In genomic region chr1:172431836-172432586, GRCm38 (mm10) we compare ENCODE assay signal across 8 mouse cellular contexts. TPM values are rescaled to one million over a fixed set of nuclear protein-coding genes. Genes with fewer than 3 reads are reported as not detected.
A peak's percentile ranks its signal among the peaks of the same experiment; 100 is the strongest.
DNase-seq lines count a peak whose midpoint lies in the region; ATAC-seq and TF ChIP-seq lines count a peak whose summit lies in the region.

No protein-coding gene starts in this region.

- H3K4me1 ChIP-seq in heart, embryonic 13.5 days = peaks cover 49% of the 10 kb centered on the region
- H3K4me1 ChIP-seq in stomach, postnatal 0 days (replicated peaks; ENCODE audit: control insufficient read depth, insufficient read depth) = 0 out of 2 replicates have a peak, but pooled peaks cover 6% of the 10 kb centered on the region
- no peaks in the 10 kb centered on the region for H3K4me1 ChIP-seq in midbrain, embryonic 15.5 days
- no peaks in the 10 kb centered on the region for H3K4me1 ChIP-seq in midbrain, embryonic 13.5 days (replicated peaks)

- H3K9me3 ChIP-seq in heart, embryonic 13.5 days = peaks cover 5% of the 10 kb centered on the region; the same call in 1 of the 2 replicates
- no peaks in the 10 kb centered on the region for H3K9me3 ChIP-seq in stomach, postnatal 0 days (ENCODE audit: control insufficient read depth, low read length)
- H3K9me3 ChIP-seq in midbrain, embryonic 15.5 days = no peaks in the 10 kb centered on the region
- H3K9me3 ChIP-seq in midbrain, embryonic 13.5 days = no peaks in the 10 kb centered on the region

- H3K9ac ChIP-seq in heart, embryonic 13.5 days = no peak overlapping the region
- H3K9ac ChIP-seq in stomach, postnatal 0 days (ENCODE audit: low read length) = no peak overlapping the region
- no peak overlapping the region for H3K9ac ChIP-seq in midbrain, embryonic 15.5 days
- H3K9ac ChIP-seq in midbrain, embryonic 13.5 days (replicated peaks) = no peak overlapping the region

- no peak overlapping the region for H3K4me2 ChIP-seq in heart, embryonic 13.5 days
- no peak overlapping the region for H3K4me2 ChIP-seq in stomach, postnatal 0 days (replicated peaks; ENCODE audit: low read depth)
- no peak overlapping the region for H3K4me2 ChIP-seq in midbrain, embryonic 15.5 days
- H3K4me2 ChIP-seq in midbrain, embryonic 13.5 days (replicated peaks) = no peak overlapping the region

- H3K27me3 ChIP-seq in heart, embryonic 13.5 days (replicated peaks) = no peaks in the 10 kb centered on the region
- no peaks in the 10 kb centered on the region for H3K27me3 ChIP-seq in stomach, postnatal 0 days (ENCODE audit: control insufficient read depth, insufficient read depth, low read length)
- H3K27me3 ChIP-seq in midbrain, embryonic 15.5 days (replicated peaks) = no peaks in the 10 kb centered on the region
- H3K27me3 ChIP-seq in midbrain, embryonic 13.5 days = 0 out of 2 replicates have a peak, but pooled peaks cover 3% of the 10 kb centered on the region

- 17% methylated on average over 4 of the region's 4 CpGs for WGBS in heart, embryonic 13.5 days
- 8% methylated on average over 4 of the region's 4 CpGs for WGBS in stomach, postnatal 0 days
- 57% methylated on average over 4 of the region's 4 CpGs for WGBS in midbrain, embryonic 15.5 days
- 69% methylated on average over 4 of the region's 4 CpGs for WGBS in midbrain, embryonic 13.5 days

- ATAC-seq in heart, embryonic 13.5 days (ENCODE audit: extremely low read depth, insufficient number of reproducible peaks, low FRiP score, low TSS enrichment) = no peak
- ATAC-seq in stomach, postnatal 0 days (ENCODE audit: low FRiP score, low TSS enrichment) = peak; percentile 81
- ATAC-seq in midbrain, embryonic 15.5 days (replicated peaks) = no peak
- no peak for ATAC-seq in midbrain, embryonic 13.5 days

- no peak for TF ChIP-seq EP300 in stomach, postnatal 0 days (optimal IDR thresholded peaks at IDR 0.05)

- H3K4me3 ChIP-seq in heart, embryonic 13.5 days = no peak overlapping the region
- no peak overlapping the region for H3K4me3 ChIP-seq in stomach, postnatal 0 days (ENCODE audit: low read depth, low read length)
- H3K4me3 ChIP-seq in midbrain, embryonic 15.5 days = no peak overlapping the region
- H3K4me3 ChIP-seq in midbrain, embryonic 13.5 days (replicated peaks) = no peak overlapping the region

- no peaks in the 10 kb centered on the region for H3K36me3 ChIP-seq in heart, embryonic 13.5 days
- no peaks in the 10 kb centered on the region for H3K36me3 ChIP-seq in stomach, postnatal 0 days (ENCODE audit: control insufficient read depth, insufficient read depth, low read length)
- H3K36me3 ChIP-seq in midbrain, embryonic 15.5 days (replicated peaks) = no peaks in the 10 kb centered on the region
- no peaks in the 10 kb centered on the region for H3K36me3 ChIP-seq in midbrain, embryonic 13.5 days

- peak; percentile 47 for DNase-seq in testis, postnatal 10 days (ENCODE audit: low spot score)
- DNase-seq in testis, postnatal 14 days (ENCODE audit: low spot score) = no peak
- peak; percentile 84 for DNase-seq in kidney, postnatal 10 days
- peak; percentile 61 for DNase-seq in stomach, postnatal 0 days (ENCODE audit: low spot score)
- no peak for DNase-seq in c-Kit-positive CD71-positive TER-119-positive erythroid progenitor cells, embryonic 14.5 days (ENCODE audit: low spot score)

- no peak for TF ChIP-seq CTCF in stomach, postnatal 0 days (IDR thresholded peaks at IDR 0.05; ENCODE audit: low read depth)

- H3K27ac ChIP-seq in heart, embryonic 13.5 days (replicated peaks) = peak overlapping the region; percentile 53
- H3K27ac ChIP-seq in stomach, postnatal 0 days (replicated peaks) = peak overlapping the region; percentile 73
- H3K27ac ChIP-seq in midbrain, embryonic 15.5 days = no peak overlapping the region
- H3K27ac ChIP-seq in midbrain, embryonic 13.5 days = no peak overlapping the region

RNA-seq across cellular contexts. Expression of gene Slamf9, which starts 43.1 kb away (rescaled TPM):
- 1.2 and 1.3 TPM in 2 replicates for polyA plus RNA-seq in heart, embryonic 13.5 days (2015; fragmentation: Nextera tagmentation; extraction: Ambion mirVana)
- polyA plus RNA-seq in stomach, postnatal 0 days (2015; fragmentation: Nextera tagmentation; extraction: Ambion mirVana) = 1.8 TPM in 2 replicates
- polyA plus RNA-seq in midbrain, embryonic 15.5 days (2015; fragmentation: Nextera tagmentation; extraction: Ambion mirVana) = 0.13 and 0.47 TPM in 2 replicates
- 0.31 TPM in 1 of 2 replicates, not detected in the other for polyA plus RNA-seq in midbrain, embryonic 13.5 days (2015; fragmentation: Nextera tagmentation; extraction: Ambion mirVana)

RNA-seq across cellular contexts. Expression of gene Igsf9, which starts 49.6 kb away (rescaled TPM):
- polyA plus RNA-seq in heart, embryonic 13.5 days (2015; fragmentation: Nextera tagmentation; extraction: Ambion mirVana) = 9.2 and 9.6 TPM in 2 replicates
- 16.7 and 19.9 TPM in 2 replicates for polyA plus RNA-seq in stomach, postnatal 0 days (2015; fragmentation: Nextera tagmentation; extraction: Ambion mirVana)
- 80.6 and 83.2 TPM in 2 replicates for polyA plus RNA-seq in midbrain, embryonic 15.5 days (2015; fragmentation: Nextera tagmentation; extraction: Ambion mirVana)
- polyA plus RNA-seq in midbrain, embryonic 13.5 days (2015; fragmentation: Nextera tagmentation; extraction: Ambion mirVana) = 89.0 and 94.9 TPM in 2 replicates

RNA-seq across cellular contexts. Expression of gene Pigm, which starts 55.7 kb away (rescaled TPM):
- polyA plus RNA-seq in heart, embryonic 13.5 days (2015; fragmentation: Nextera tagmentation; extraction: Ambion mirVana) = 4.4 and 4.7 TPM in 2 replicates
- polyA plus RNA-seq in stomach, postnatal 0 days (2015; fragmentation: Nextera tagmentation; extraction: Ambion mirVana) = 3.6 and 3.8 TPM in 2 replicates
- polyA plus RNA-seq in midbrain, embryonic 15.5 days (2015; fragmentation: Nextera tagmentation; extraction: Ambion mirVana) = 4.0 and 4.1 TPM in 2 replicates
- 4.9 and 5.7 TPM in 2 replicates for polyA plus RNA-seq in midbrain, embryonic 13.5 days (2015; fragmentation: Nextera tagmentation; extraction: Ambion mirVana)

Comparison
In these comparisons a context has a peak if more than half of its experiments do, and no peak if none do; other contexts are left out.
1. DNase-seq: peak in testis, postnatal 10 days (single experiment), kidney, postnatal 10 days (single experiment) and stomach, postnatal 0 days (single experiment); none in testis, postnatal 14 days (single experiment) and c-Kit-positive CD71-positive TER-119-positive erythroid progenitor cells, embryonic 14.5 days (single experiment).
2. H3K27ac ChIP-seq: peak in heart, embryonic 13.5 days (single experiment) and stomach, postnatal 0 days (single experiment); none in midbrain, embryonic 15.5 days (single experiment) and midbrain, embryonic 13.5 days (single experiment).